Mouse (Mus musculus): ENCODE results near the gene Tph1. TPM values are rescaled to one million over a fixed set of nuclear protein-coding genes. Genes with fewer than 3 reads are reported as not detected.

Gene Tph1
- polyA plus RNA-seq, 1 experiment from 2014 or later: 0.67 TPM

DNA sequence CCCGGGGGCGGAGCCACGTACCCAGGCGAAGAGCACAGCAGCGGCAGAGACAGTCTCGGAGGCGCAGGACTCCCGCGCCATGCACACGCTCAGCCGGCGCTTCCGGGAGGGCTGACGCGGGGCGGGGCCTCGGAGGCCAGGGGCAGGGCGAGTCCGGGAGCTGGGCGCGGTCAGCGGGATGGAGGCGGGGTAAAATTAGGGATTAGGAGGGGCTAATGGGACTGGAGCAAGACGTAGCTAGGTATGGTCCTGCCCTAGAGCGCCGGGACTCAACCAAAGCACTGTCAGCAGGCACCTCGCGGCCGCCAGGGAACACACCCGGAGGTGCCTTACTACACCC, 32.7 kb downstream of the Tph1 start, which contains the start of gene Sergef:
TSS of gene Sergef (minus strand) at position 116 of the 340 bp plus-strand sequence.
- Histone ChIP-seq H3K36me3 (peaks cover 2% of the 10 kb centered on the region; the same call in 1 of the 2 replicates), H3K4me1 (replicated peaks) (peaks cover 22% of the 10 kb centered on the region), H3K4me3 (peak within 1 kb of the TSS; percentile 80), H3K27ac (peak within 1 kb of the TSS; percentile 89), H3K27me3 (ENCODE audit: insufficient read depth, poor library complexity, severe bottlenecking) (peaks cover 18% of the 10 kb centered on the region), H3K9me3 (no peaks in the 10 kb centered on the region)
- peak; percentile 90 for DNase-seq (ENCODE audit: low spot score)
- WGBS: under 1% methylated on average over 30 of the region's 30 CpGs

DNA sequence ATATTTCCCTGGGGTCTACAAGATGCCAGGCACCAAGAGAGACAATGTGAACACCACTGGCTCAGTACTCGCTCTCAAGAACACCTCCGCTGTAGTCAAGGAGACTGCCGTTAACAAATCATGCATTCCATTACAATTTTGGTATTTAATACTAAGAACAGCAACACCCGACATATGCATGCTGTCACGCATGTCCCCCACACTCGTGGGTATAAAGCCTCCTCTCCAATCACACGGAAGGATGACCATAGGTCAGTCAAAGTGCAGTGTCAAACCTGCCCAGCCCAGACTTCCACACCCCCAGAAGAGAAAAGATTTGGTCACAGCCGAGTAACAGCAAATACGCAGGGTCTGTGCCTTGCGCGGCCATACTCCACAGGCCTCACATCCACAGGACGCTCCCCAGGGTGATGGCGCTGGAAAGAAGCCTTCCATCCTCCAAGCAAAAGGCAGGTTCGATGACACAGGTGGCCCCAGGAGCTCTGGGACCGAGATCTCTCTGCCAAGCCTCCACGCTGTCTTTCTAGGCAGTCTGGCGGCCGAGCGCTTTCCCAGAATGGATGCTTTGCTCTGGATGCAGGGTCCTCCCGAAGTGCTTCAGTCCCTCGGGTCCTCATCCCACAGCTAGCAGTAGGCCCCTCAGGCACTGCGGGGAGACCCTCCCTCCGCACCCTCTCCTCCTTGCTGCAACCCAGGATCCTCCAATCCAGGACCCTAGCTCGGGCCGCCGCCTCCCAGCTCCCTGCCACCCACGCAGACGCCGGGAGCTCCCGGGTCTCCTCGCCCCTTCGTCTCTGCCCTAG, 33.2 kb downstream of the Tph1 start:
- H3K4me1 ChIP-seq (replicated peaks): peaks cover 22% of the 10 kb centered on the region
- peaks cover 18% of the 10 kb centered on the region for H3K27me3 ChIP-seq (ENCODE audit: insufficient read depth, poor library complexity, severe bottlenecking)
- no peak for DNase-seq (ENCODE audit: low spot score)
- peak overlapping the region; percentile 89 for H3K27ac ChIP-seq
- H3K36me3 ChIP-seq: peaks cover 6% of the 10 kb centered on the region; the same call in 1 of the 2 replicates
- no peaks in the 10 kb centered on the region for H3K9me3 ChIP-seq
- peak overlapping the region; percentile 80 for H3K4me3 ChIP-seq
- WGBS: 11% methylated on average over 32 of the region's 32 CpGs

DNA sequence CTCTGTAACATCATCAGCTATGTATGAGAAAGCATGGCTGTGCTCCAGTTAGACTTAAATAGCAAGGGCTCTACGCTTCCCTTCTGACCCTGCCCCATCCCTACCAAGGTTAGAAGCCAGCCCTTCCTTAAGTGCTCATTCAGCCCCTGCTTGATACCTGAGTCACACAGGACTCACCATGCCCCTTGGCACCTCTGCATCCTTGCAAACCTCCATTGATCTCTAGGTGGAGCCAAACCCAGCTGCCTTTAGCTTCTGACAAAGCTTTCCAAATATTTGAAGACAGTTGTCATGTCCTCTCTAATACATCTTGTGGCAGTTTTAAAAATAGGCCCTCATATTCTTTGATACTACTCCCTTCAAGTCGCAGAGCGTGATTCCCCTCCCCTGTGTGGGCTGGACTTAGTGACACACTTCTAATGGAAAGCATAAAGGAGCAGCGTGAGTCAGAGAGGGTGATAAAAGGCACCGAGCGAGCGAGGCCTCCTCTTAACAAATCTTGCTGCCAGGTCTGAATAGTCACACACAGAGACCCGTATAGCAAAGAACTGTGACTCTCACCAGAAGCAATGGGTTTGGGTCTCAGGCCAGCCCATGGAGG, 43.9 kb downstream of the Tph1 start:
- H3K27ac ChIP-seq: no peak overlapping the region
- no peak for DNase-seq (ENCODE audit: low spot score)
- H3K9me3 ChIP-seq: no peaks in the 10 kb centered on the region
- H3K27me3 ChIP-seq (ENCODE audit: insufficient read depth, poor library complexity, severe bottlenecking): no peaks in the 10 kb centered on the region
- 46% methylated on average over 8 of the region's 8 CpGs for whole genome bisulfite sequencing
- H3K36me3 ChIP-seq: peaks cover 37% of the 10 kb centered on the region
- H3K4me1 ChIP-seq (replicated peaks): peaks cover 7% of the 10 kb centered on the region; the same call in 1 of the 2 replicates
- no peak overlapping the region for H3K4me3 ChIP-seq

DNA sequence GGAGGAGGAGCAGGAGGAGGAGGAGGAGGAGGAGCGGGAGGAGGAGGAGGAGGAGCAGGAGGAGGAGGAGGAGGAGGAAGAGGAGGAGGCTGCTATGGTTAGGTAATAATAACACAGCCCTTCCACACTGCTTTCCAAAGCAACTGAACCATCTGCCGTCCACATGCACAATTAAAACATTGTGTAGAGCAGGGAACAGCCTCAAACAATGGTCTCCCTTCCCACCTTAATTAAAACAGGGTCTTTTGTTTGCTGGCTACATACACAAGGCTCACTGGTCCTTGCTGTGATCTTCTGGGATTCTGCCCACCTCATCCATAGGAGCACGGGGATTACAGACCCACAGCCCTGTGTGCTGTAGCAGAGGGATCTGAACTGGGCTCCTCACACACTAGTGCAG, 48.4 kb downstream of the Tph1 start:
- Histone ChIP-seq H3K27ac (no peak overlapping the region), H3K27me3 (ENCODE audit: insufficient read depth, poor library complexity, severe bottlenecking) (no peaks in the 10 kb centered on the region), H3K4me1 (replicated peaks) (peaks cover 5% of the 10 kb centered on the region; the same call in 1 of the 2 replicates), H3K4me3 (no peak overlapping the region), H3K9me3 (no peaks in the 10 kb centered on the region), H3K36me3 (peaks cover 30% of the 10 kb centered on the region)
- DNase-seq (ENCODE audit: low spot score): no peak
- WGBS: 61% methylated on average over 2 of the region's 3 CpGs

DNA sequence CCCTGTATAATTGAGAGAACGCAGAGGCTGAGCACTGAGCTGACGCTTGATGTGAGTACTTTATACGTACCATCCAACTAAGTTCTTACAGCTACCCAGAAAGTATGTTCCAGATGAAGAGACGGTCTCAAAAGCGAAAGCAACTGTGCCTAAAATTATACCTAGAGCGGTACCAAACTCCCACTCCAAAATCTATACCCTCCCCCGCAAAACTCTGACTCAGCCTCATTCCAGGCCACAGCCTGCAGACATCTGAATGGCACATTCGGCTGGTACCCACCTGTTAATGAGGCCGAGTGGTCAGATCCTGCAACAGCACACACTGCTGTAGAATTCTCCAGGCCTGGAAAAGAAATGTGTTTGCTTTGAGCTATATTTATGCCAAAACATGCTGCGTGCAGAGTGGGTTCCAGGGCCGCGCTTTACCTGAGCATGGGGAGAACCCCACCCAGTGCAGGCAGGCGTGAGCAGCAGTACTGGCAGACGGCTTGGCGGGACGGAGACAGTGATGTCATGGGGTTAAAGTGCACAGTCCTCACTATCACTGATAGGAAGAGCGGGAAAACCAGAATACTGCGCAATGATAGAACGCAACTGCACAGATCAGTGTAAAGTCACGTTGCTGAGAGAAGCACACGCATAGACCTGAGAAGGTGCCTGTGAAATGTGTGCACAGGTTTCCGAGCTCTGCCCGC, 53.8 kb downstream of the Tph1 start:
- Histone ChIP-seq H3K4me1 (replicated peaks) (no peaks in the 10 kb centered on the region), H3K36me3 (peaks cover 40% of the 10 kb centered on the region), H3K4me3 (no peak overlapping the region), H3K27ac (no peak overlapping the region), H3K27me3 (ENCODE audit: insufficient read depth, poor library complexity, severe bottlenecking) (no peaks in the 10 kb centered on the region), H3K9me3 (no peaks in the 10 kb centered on the region)
- no peak for DNase-seq (ENCODE audit: low spot score)
- 93% methylated on average over 23 of the region's 23 CpGs for WGBS

DNA sequence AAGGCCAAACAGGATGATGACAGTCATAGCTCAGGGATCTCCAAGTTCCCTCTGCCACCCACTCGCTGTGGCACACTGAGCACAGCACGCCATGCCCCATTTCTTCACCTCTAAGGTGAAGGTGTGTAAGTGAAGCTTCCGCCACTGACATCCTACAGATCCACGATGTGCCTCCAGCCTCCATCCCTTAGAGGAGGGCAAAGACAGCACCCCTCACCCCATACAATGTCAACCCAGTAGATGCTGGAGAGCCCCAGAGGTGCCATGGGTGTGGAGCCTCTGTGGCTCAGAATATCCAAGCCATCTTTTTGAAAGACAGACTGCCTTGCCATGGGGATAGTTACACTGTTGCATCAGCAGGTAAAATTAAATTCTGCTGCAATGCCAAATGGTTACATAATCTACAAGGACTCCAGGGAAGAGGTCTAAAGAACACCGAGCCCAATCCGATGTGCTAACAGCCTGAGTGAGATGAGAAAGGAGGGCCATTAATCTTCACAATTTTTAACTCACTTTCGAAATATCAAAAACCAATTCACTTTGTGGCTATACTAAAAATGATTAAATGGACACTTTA, 55.8 kb downstream of the Tph1 start:
- Histone ChIP-seq H3K4me3 (no peak overlapping the region), H3K36me3 (peaks cover 45% of the 10 kb centered on the region), H3K9me3 (no peaks in the 10 kb centered on the region), H3K27ac (no peak overlapping the region), H3K4me1 (replicated peaks) (no peaks in the 10 kb centered on the region), H3K27me3 (ENCODE audit: insufficient read depth, poor library complexity, severe bottlenecking) (no peaks in the 10 kb centered on the region)
- no peak for DNase-seq (ENCODE audit: low spot score)
- WGBS: 92% methylated on average over 7 of the region's 7 CpGs

DNA sequence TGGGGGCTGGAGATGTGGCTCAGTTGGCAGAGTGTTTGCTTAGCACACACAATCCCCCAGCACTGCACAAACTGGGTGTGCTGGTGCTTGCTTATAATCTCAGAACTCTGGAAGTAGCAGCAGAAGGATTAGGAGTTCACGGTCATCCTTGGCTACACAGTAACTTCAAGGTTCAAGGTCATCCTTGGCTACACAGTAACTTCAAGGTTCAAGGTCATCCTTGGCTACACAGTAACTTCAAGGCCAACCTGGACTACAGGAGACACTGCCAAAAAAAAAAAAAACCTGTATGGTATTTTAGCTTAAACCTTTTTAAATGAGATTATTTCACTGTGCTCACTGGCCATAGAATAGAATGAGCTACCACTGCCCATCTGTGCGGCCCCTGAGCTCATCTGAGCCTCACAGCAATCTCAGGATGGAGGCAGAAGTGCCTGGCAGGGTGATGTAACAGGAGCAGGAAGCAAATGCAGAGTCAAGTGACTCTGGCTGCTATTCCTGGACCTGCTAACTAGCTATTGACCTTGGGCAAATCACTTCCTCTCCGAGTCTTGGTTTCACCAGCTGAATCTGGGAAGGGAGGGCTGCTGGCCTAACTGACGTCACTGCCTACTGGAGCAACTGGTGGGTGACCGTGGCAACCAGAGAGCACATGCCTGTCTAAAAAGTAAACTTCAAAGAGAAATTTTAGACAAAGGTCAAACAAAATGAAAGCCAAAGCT, 56.9 kb downstream of the Tph1 start:
- H3K4me3 ChIP-seq: no peak overlapping the region
- no peaks in the 10 kb centered on the region for H3K4me1 ChIP-seq (replicated peaks)
- H3K36me3 ChIP-seq: peaks cover 36% of the 10 kb centered on the region
- 71% methylated on average over 5 of the region's 5 CpGs for WGBS
- H3K9me3 ChIP-seq: no peaks in the 10 kb centered on the region
- no peaks in the 10 kb centered on the region for H3K27me3 ChIP-seq (ENCODE audit: insufficient read depth, poor library complexity, severe bottlenecking)
- DNase-seq (ENCODE audit: low spot score): no peak
- no peak overlapping the region for H3K27ac ChIP-seq

DNA sequence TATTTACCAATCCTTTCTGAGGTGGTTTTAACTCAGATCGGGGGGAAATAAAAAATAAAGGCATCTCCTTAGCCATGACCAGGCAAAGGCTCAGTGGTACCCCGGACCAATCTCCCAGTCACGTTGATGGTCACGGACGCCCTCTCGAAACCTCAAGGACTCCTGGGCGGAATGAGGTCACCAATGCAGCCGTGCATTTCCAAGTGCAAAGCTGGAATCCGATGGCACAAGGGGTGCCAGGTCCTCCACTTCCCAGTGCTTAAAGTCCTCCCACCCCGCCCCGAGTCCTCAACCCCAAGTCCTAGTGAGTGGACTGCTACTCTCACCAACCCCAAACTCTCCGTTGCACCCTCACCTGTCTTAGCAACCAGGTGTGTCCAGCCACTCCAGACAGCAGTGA, 58.1 kb downstream of the Tph1 start:
- 94% methylated on average over 12 of the region's 12 CpGs for WGBS
- Histone ChIP-seq H3K4me1 (replicated peaks) (no peaks in the 10 kb centered on the region), H3K4me3 (no peak overlapping the region), H3K27ac (no peak overlapping the region), H3K27me3 (ENCODE audit: insufficient read depth, poor library complexity, severe bottlenecking) (no peaks in the 10 kb centered on the region), H3K9me3 (no peaks in the 10 kb centered on the region), H3K36me3 (peaks cover 26% of the 10 kb centered on the region)
- no peak for DNase-seq (ENCODE audit: low spot score)

DNA sequence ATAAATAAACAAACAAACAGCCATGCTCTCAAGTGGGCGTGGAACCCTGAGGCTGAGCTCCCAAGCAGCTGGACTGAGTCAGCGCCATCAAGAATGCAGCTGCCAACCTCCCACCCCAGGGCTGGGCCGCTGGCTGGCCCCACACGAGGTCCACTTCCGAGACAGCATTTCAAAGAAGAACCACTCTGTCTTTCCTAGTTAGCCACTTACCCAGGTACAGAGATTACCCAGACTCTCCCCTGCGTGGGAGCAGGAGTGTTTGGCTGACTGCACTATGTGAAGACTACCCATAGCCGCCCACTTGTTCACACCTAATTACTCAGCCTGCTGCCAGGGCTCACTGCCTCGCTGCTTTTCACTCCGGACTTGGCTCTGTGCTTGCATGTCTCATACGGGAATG, 59.2 kb downstream of the Tph1 start:
- Histone ChIP-seq H3K4me1 (replicated peaks) (no peaks in the 10 kb centered on the region), H3K27ac (no peak overlapping the region), H3K36me3 (peaks cover 16% of the 10 kb centered on the region), H3K4me3 (no peak overlapping the region), H3K27me3 (ENCODE audit: insufficient read depth, poor library complexity, severe bottlenecking) (no peaks in the 10 kb centered on the region), H3K9me3 (no peaks in the 10 kb centered on the region)
- WGBS: 88% methylated on average over 10 of the region's 10 CpGs
- no peak for DNase-seq (ENCODE audit: low spot score)

DNA sequence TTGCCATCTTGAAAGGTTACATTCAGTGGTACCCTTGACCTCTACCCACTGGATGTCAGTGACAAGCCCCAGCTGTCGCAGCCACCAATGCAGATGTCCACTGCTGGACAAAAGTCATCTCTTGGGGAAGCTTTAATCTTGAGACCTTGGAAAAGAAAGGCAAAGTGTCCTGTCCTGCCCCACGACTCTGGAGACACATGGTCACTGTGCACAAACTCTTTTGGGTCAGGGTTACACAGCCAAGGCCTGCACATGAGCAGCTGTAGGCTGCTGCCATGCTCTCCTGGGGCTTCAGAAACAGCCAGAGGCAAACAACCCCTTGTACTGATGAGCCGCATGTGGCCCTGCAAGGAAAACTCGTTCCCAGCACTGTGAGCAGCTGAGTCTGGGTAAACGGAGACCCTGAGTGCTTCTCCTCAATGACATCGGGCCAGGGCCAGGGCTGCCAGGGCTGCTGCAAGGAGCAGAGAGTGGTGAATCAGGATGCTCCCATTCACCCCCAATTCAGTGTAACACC, 59.9 kb downstream of the Tph1 start:
- Histone ChIP-seq H3K27me3 (ENCODE audit: insufficient read depth, poor library complexity, severe bottlenecking) (no peaks in the 10 kb centered on the region), H3K9me3 (no peaks in the 10 kb centered on the region), H3K4me1 (replicated peaks) (no peaks in the 10 kb centered on the region), H3K27ac (no peak overlapping the region), H3K36me3 (peaks cover 16% of the 10 kb centered on the region), H3K4me3 (no peak overlapping the region)
- 71% methylated on average over 6 of the region's 6 CpGs for WGBS
- no peak for DNase-seq (ENCODE audit: low spot score)

DNA sequence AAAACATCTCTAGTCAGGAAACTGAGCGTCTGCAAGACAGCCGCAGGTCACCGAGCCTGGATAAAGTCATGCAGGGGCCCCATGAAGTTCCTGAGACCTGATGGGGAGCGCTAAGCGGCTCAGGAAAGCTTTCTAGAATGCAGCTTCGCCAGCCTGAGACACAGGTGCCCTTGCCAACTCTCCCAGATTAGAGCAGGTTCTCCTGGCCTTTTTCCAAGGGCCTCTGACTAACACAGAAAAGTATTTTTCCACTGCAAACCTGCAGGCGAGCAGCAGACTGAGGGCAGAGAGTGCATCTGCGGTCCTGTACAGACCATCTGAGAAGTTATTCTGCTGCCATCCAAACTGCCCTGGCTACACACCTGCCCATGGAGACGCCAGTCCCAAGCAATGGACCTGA, 60.4 kb downstream of the Tph1 start:
- Histone ChIP-seq H3K27me3 (ENCODE audit: insufficient read depth, poor library complexity, severe bottlenecking) (no peaks in the 10 kb centered on the region), H3K9me3 (no peaks in the 10 kb centered on the region), H3K4me3 (no peak overlapping the region), H3K27ac (no peak overlapping the region), H3K4me1 (replicated peaks) (no peaks in the 10 kb centered on the region), H3K36me3 (peaks cover 16% of the 10 kb centered on the region)
- no peak for DNase-seq (ENCODE audit: low spot score)
- WGBS: 89% methylated on average over 9 of the region's 9 CpGs

DNA sequence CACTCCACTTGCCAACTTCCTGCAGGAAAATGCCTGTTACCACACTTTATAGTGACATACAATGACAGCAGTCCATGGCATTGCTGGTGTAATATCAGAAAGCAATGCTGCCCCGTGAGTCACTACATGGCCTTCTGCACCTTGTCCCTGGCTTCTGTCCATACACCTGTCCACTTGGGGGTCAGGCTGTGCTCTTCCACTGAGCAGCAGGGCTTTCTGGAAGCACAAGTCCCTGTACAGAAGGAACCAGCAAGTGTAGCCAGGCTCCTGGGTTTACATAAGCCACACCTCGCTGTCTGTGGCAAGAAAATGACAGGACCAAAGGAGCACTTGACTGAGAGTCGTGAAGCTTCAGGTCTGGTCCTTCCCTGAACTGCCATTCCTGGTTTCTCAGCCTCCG, 63.0 kb downstream of the Tph1 start:
- Histone ChIP-seq H3K9me3 (no peaks in the 10 kb centered on the region), H3K4me3 (no peak overlapping the region), H3K4me1 (replicated peaks) (peaks cover 3% of the 10 kb centered on the region; the same call in 1 of the 2 replicates), H3K27ac (no peak overlapping the region), H3K36me3 (peaks cover 13% of the 10 kb centered on the region), H3K27me3 (ENCODE audit: insufficient read depth, poor library complexity, severe bottlenecking) (no peaks in the 10 kb centered on the region; the same call in 1 of the 2 replicates)
- DNase-seq (ENCODE audit: low spot score): no peak
- 91% methylated on average over 4 of the region's 4 CpGs for WGBS

Measured in hindbrain, embryonic 10.5 days (tissue).